Mouse (Mus musculus) right cerebral cortex, postnatal 14 days (tissue): ENCODE measurements around the gene Spire2.
"Not testable (repeated sequence)": the region's sequence is repeated elsewhere in the genome, so short reads cannot be mapped to it uniquely, and the experiment has no call there.

Experiments
- DNase-seq: peaks from one replicate; pipeline ENCODE4 v3.0.0; 2022

Gene Spire2

DNA sequence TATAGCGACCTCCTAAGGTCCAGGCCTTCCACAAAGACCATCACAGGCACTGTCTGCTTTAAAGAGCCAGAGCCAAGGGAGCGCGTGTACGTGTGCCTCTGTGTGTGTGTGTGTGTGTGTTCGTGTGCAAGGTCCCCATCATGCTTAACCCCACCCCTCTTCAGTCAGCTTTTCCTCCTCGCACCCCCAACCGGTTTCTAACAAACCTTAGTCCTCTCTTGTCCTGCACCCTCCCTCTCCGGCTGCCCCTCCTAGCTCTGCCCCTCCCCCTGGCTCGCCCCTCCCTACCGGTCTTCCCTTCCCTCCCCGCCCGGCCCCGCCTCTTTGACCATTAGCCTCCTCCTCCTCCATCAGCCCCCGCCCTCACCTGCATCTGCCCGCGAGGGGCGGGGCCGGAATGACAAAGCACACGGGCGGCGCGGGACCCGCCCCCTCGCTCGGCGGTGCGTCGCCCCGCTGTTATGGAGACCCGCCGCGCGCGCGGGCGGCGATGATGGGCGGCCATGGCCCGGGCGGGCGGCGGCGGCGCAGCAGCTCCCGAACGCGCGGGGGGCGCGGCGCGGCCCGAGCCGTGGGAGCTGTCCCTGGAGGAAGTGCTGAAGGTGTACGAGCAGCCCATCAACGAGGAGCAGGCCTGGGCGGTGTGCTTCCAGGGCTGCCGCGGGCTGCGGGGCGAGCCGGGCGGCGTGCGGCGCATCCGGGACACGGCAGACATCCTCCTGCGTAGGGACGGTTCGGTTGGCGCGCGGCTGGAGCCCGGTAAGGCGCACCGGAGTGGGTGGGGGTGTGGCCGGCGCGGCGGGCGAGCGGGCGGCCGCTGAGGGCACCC, at the start of gene Spire2:
TSS of gene Spire2 (plus strand) at position 452 of the 829 bp plus-strand sequence.
- DNase-seq, result peak; percentile 66

DNA sequence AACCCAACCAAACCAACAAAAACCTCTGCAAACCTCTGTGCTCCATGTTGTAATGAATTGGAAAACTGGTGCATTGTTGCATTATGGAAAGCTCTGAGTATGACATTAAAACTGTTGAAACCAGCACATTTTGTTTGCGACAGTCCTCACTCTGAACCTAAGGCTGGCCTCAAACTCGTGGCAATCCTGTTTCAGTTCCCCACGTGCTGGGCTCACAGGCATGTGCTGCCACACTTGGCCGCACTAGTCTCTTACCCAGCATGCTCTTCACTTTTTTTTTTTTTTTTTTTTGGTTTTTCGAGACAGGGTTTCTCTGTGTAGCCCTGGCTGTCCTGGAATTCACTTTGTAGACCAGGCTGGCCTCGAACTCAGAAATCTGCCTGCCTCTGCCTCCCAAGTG, 49.5 kb upstream of the Spire2 start:
- not testable (repeated sequence) for DNase-seq

DNA sequence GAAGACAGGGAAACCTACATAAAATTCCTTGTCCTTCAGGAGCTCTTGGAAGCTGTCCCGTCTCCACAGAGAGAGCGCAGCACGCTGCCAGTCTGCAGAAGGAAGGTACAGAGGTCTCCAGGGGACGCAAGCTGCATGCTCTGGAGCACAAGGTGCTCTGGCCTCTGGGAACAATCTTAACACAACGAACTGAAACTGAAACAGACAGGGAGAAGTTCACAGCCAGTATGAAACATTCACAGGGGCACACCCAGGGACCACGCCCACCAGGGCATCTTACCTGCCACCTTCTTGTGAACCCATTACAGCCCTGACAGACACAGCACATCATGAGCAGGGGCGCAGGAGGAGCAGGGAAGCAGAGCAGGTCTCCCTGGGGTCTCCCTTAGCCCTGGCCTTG, 48.5 kb upstream of the Spire2 start:
- DNase-seq, result no peak

DNA sequence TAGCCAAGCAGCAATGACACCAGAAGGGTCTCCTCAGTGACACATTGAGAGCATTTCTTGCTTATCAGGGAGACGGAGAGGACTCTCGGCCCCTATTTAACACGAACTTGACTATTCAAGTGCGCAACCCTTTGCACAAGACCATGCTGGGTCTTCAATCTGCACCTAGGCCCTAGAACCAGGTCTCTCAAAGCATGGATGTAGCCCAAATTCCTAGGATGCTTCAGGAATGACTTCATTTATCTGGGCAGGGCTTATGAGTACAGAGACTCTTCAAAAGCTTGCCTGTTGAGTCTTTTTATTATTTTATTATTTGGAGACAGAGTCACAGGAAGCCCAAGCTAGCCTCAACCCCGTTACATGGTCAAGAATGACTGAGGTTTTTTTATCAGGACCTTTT, 48.0 kb upstream of the Spire2 start:
- DNase-seq, result no peak

DNA sequence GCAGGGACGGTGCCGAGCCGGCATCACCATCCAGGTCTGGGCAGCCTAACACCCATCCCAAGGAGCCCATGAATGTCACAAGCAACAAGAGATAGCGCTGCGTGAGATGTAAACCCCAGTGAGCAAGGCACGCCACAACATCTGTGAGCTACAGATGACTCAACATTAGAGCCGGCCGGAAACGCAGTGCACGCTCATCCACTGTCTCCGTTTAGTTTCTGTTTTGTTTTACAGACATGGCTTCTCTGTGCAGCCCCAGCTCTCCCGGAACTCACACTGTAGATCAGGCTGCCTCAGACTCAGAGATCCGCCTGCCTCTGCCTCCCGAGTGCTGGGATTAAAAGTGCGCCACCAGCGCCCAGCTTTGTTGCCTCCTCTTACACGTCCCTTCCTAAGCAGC, 45.2 kb upstream of the Spire2 start:
- DNase-seq, result no peak

DNA sequence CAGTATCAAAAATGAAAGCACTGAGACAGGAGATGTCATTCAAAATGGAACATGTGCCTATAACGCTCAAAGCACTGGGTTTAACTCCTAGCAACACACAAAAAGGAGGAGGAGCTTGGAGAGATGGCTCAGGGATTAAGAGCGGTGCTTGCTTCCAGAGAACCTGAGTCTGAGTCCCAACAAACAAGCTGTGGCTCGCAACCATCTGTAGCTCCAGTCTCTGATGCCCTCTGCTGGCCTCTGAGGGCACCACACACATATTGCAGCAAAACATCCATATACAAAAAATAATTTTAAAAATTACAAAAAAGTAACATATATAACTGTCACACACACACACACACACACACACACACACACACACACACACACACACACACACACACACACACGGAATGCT, 42.3 kb upstream of the Spire2 start:
- DNase-seq, result peak; percentile 38

DNA sequence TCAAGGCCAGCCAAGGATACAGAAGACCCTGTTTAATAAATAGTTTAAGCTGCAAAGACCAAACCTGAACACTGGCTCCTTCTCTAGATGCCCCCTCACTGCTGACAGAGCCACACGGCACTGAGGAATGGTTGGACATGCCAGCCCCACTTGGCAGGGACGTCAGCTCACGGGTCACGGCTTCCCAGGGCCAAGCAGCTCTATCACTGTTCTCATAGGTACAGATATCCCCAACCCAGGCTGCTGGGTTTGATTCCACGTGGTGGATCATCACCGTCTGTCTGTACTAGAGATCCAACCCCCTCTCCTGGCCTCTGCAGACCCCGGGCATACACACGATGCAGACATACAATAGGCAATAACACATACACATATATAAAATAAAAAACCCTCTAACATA, 41.8 kb upstream of the Spire2 start:
- no peak for DNase-seq

DNA sequence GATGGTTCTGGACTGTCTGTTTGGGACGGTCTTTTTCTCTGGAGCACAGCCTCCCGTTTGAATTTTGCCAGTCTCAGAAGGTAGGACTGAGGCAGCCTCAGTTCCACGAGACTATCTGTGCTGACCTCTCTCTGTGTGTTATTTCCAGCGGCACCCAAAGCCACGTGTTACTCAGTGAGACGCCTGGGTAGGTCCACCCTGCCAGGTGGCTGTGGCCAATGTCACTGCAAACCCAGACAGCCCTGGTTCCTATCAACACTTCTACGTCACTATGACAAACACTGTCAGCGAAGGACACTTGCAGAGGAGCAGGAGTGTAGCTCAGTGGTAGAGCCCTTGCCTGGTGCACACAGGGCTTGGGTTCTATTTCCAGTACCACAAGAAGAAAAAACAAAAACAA, 40.8 kb upstream of the Spire2 start:
- DNase-seq, result no peak

DNA sequence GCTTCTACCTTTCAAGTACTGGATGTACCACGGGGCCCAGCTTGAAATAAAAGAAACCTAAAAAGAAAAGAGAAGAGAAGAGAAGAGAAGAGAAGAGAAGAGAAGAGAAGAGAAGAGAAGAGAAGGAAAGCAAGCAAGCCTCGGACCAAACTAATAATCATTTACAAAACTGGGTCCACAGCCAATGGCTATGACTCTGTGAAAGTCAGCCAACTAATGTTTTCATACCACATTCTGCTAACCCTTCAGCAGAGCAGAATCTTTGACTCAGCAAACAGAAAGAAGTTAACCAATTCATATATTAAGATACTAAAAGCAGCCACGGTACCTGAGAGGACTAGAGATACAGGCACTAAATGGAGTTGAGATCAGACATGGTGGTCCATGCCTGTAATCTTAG, 40.2 kb upstream of the Spire2 start:
- DNase-seq, result no peak

DNA sequence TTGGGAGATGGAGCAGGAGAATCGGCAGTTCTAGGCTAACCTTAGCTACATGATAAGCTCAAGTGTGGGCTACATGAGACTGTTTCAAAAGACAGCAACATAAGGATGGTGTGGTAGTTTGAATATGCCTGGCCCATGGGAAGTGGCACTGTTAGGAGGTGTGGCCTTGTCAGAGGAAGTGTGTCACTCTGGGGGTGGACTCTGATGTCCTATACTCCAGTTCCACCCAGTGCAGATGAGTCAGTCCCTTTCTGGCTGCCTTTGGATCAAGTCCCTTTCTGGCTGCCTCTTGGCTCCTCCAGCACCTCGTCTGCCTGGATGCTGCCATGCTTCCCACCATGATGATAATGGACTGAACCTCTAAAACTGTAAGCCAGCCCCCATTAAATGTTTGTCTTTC, 39.7 kb upstream of the Spire2 start:
- no peak for DNase-seq

DNA sequence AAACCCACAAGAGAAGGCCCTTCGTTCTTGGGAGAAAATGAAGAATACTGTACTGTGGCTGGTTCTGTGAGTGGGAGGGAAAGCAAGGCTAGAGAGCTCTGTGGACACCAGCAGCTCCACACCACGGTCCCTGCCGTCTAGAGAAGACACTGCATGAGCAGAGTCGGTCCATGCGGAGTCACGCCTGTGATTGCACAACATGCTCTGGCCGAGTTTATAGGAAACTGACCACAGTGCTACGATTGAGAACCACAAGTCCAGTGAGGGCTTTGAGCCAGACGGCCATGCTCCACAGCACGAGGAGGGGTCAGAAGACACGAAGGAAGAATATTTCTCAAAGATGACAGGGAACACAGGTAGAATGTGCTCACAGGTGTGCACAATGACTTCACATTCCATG, 34.2 kb upstream of the Spire2 start:
- DNase-seq, result no peak

DNA sequence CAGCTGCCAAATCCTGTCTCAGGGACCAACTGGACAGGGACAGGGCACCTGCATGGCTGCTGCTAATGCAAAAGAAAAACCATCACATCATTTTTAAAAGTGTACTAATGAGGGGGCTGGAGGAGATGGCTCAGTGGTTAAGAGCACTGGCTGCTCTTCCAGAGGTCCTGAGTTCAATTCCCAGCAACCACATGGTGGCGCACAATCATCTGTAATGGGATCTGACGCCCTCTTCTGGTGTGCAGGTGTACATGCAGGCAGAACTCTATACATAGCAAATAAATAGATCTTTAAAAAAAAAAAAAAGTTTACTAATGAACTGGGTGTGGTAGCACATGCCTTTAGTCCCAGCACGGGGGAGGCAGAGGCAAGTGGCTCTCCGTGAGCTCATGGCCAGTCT, 23.8 kb upstream of the Spire2 start:
- DNase-seq, result no peak

DNA sequence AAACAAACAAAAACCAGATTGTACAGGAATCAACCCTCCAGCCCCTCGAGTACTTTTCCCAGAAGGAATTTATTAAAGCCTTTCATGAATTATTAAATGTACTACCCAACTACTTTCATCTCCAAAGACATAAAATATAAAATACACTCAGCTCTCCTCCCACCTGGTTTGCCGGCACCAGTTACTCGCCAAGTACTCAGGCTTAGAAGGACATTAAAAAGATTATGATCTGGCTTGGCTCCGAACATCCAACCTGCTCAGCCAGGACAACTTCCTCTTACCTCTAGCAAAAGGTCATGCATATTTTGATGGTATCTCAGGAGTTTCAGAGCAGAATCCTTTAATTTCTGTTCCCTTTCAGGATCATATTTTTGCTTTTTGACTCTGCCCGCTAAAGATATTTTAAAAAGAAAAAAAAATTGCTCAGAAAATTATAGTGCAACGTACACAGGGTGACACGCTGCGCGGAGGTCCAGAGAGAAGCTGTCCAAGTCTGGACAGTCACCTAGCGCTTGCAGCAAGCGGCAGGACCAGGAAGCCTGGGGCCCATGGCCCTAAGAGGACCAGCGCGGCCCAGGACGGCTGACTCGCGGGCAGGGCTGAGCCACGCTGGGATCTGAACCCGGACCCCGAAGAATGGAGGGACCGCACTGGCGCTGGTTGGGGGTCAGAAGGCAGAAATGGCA, 14.6 kb upstream of the Spire2 start:
- DNase-seq, result no peak

DNA sequence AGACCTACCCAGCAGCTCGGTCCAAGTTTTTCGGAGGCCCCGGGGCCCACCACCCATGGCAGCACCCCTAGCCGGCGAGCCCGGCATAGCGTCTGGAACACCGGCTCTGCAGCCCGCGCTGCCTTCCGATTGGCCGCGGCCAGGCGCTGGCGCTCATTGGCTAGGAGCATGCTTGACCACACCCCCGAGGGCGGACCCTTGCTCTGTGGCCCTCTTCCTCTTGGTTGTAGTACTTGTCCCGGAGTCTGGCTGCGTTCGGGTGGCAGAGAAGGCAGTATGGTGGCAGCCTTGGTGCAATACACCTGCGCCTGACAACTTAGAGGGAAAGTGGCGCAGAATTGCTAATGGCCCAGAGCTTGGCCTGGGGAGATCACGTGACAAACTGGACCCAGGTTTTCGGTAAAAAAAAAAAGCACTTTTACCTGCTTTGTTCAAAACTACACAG, 14.0 kb upstream of the Spire2 start, which contains the start of gene Fanca:
TSS of gene Fanca (minus strand) at position 110 of the 445 bp plus-strand sequence.
- peak; percentile 92 for DNase-seq

DNA sequence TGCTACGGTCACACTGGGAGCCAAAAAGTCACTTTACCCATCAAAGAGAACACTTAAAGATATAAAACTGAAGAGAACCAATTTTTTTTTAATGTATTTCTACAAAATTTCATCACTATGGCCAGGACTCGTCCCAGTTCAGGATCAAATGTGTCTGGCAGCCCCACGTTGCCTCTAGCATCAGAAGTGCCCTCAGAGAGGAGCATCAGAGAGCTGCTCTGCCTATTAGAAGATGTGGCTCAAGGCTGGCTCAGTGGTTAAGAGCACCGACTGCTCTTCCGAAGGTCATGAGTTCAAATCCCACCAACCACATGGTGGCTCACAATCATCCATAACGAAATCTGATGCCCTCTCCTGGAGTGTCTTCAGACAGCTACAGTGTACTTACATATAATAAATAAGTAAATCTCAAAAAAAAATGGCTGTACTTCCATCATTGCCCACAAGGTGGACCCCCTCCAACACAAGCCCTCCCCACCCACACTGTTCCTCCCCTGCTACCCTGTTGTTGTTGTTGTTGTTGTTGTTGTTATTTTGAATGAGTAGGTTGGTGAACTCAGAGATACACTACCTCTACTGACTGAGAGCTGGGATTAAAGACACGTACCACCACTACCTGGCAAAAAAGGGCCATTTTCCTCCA, 12.9 kb upstream of the Spire2 start:
- no peak for DNase-seq

DNA sequence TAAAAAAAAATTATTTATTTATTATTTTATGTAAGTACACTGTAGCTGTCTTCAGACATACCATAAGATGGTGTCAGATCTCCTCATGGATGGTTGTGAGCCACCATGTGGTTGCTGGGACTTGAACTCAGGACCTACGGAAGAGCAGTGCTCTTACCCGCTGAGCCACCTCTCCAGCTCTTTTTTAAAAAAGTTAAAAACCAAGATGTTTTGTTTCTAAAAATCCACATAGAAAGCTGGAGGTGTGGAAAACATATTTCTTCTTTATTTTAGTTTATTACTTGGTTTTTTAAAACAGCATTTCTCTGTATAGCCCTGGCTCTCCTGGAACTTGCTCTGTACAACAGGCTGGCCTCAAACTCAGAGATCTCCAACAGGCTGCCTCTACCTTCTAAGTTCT, 4.0 kb upstream of the Spire2 start:
- DNase-seq, result no peak

DNA sequence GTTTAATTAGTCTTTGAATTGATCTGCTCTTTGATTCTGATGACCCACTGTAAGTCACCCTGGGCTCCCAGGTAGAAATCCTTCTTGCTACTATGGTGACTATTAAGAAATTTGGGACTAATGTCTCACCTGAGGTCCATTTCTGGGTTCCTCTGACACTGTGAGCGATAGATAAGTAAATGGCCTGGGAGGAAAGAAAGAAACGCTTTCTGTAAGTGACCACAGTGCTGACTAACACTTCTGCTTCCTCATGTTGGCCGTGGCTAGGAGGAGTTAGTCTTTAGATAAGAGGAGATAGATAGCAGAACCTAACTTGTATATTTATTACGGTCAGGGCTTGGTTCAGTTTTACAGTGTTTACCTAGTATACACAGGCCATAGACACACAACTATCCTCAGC, 3.2 kb upstream of the Spire2 start:
- DNase-seq, result no peak

DNA sequence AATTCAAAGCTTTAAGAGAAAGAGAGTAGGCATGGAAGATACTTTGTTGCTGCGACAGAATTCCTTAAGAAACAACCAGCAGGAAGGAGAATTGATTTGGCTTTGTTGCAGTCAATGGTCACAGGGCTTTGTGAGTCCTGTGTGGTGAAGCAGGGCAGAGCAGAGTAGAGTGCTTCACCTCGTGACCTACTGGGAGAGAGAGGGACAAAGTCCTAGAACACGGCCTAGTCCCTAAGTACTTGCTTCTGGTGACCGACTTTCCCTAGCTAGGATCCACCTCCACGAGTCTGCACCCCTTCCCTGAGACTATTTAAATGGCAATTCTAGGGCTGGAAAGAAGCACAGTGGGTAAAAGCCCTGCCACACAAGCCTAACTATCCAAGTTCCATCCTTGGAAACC, 2.6 kb upstream of the Spire2 start:
- no peak for DNase-seq

DNA sequence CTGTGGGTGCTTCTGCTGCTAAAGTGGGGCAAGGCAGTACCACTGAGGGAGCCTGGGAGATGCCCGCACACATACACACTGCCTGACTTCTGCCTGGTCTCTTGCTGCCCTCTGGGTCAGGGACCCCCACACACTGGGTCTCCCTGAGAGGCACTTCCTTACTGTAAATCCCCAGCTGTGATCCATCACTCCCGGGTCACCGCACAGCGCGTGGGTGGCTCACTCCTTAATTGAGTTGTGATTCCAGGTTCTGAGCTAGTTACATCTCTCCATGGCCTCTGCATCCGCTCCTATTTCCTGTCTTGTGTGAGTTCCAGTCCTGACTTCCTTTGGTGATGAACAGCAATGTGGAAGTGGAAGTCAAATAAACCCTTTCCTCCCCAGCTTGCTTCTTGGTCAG, 1.8 kb upstream of the Spire2 start:
- DNase-seq, result no peak

DNA sequence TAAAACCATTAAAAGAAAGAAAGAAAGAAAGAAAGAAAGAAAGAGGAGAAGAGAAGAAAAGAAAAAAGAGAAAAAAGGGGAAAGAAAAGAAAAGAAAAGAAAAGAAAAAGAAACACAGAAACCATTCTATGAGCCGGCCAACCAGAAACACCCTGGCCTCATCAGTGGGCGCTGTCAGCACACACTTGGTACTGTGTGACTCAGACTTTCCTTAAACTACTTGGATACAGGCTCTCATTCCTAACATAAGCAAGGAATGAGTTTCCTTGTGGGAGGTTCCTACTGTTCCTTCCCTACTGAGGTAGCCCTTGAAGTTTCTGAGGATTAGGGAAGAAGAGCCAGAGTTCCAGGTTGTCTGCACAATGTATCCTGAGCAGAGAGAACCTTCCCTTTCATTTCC, 1.2 kb upstream of the Spire2 start:
- no peak for DNase-seq

DNA sequence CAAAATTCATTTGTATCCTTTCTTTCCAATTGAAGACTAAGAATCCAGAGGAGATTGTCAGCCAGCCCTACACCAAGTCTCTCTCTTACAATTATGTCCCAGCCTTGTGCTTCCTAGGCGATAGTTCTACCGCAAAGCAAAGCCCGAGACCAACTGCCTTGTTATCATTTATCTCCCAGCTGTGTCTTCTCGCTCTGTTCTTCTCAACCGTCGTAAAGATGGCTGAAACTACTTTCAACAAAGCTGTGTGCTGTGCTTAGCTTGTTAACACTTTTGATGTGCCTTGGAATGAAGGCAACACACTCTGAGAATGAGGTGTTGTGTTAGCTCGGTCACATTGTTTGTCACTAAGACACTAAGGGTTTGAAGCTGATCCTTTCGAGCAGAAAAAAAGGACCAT, 703 bp upstream of the Spire2 start:
- DNase-seq, result no peak

DNA sequence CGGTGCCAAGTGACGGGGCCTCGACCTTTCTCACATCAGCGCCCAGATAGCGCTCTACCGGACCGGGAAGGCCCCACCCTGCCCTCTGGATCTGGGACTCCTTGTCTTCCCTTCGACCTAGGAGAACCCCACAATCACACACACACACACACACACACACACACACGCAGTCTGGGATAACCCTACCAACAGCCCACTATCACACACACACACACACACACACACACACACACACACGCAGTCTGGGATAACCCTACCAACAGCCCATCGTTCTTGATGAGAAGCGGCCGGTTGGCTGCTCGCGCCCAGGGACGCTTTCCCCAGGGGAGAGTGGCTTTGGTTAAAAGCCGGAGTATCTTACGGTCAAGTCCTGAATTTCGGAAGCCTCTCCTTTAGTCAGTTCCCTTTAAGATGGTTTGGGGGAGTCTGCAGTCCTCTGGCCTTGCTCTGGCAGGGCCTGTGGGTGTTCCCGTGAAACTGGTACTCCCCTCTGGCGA, 626 bp downstream of the Spire2 start:
- no peak for DNase-seq

DNA sequence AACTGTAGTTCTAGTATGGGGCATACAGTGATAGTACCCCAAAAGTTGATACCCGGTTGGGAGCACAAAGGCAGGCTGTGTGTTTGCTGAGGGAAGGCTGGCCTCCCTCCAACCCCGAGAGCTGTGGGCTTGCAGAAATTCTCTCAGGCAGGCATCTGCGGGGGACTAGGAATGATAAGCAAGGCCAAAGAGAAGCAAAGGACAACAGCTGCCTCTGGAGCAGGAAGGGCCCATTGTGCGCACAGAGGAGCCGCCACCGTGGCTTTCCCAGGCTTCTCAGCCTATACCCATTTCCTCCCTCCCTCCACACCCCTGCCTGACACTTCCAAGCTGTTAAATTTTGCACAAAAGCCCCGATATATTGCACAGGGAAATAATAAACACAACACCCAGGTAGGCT, 1.4 kb downstream of the Spire2 start:
- peak; percentile 33 for DNase-seq

DNA sequence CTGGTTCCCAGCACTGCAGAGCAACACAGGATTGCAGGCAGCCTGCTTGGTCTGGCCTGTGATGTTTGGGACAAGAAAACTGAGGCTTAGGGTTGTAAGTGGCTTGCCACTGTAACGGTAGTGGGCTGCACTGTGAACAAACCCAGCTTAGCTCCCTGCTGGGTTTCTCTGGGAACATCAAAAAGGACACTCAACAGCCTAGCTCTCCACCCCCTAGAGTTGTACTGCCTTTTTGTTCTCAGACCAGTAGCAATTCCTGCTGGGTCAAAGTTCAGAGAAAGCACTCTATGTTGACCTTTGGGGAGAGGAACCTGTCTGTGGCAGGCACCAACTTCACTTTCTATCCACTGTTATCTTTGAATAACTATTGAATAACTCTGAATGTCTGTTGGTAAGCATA, 2.0 kb downstream of the Spire2 start:
- DNase-seq, result no peak
